Mouse (Mus musculus): ENCODE results near the gene Cfap99. TPM values are rescaled to one million over a fixed set of nuclear protein-coding genes. Genes with fewer than 3 reads are reported as not detected.

Cfap99 gene
- polyA plus RNA-seq, 1 experiment = 1.7 TPM

DNA sequence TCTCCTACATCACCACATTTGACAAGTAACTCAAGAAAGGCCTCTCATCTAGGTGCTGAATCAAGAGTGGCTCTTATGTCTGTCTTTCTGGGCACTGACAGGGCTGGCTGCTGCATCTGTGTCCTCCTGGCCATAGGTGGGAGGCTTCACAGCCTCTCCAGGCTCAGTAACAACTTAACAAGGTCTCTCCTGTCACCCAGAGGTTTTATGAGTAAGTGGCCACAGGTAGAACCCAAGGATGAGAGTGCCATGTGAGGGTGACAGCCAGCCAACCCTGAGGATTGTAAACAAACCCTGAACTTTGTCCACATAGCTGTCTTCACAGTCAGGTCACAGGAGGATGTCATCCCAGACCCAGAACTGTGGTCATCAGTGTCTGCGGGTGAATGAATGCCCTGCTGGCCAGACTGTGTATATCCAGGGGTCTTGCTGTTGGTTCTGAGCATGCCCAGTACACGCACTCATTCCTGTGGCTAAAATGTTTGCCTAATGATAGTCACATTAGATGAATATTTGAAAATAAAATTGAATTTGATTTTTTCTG lies 31.2 kb downstream of the Cfap99 start:
- Histone ChIP-seq H3K27ac (ENCODE audit: insufficient read depth, low read length) (no peak overlapping the region), H3K4me3 (replicated peaks; ENCODE audit: insufficient read depth, low read depth, low read length) (no peak overlapping the region), H3K27me3 (ENCODE audit: control insufficient read depth, insufficient read depth, low read length) (no peaks in the 10 kb centered on the region), H3K4me1 (ENCODE audit: control insufficient read depth, insufficient read depth, low read length) (no peaks in the 10 kb centered on the region)
- WGBS = 63% methylated on average over 2 of the region's 2 CpGs
- no peak for TF ChIP-seq POLR2A (IDR thresholded peaks at IDR 0.05; ENCODE audit: borderline replicate concordance, insufficient read depth, low read length)
- no peak for TF ChIP-seq CTCF (IDR thresholded peaks at IDR 0.05; ENCODE audit: borderline replicate concordance, insufficient read depth, low read depth, low read length)
- no peak for DNase-seq

DNA sequence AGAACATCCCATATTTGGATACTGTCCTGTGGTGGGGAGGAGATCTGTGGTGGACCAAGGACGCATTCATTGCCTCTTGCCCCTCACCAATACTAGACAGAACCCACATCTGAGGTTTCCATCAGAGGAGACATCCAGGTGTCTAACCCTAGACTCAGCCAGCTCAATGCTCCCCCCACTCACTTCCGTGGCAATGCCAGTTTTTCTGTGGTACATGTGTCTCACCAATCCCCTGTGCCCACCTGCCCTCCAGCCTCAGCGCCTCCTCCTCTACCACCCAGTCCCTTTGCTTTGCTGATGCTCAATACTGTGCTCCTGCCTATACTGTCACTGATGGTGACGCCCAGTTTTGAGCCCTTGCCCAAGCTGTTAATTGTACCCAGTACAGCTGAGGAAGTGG lies 32.8 kb downstream of the Cfap99 start:
- Histone ChIP-seq H3K27ac (ENCODE audit: insufficient read depth, low read length) (no peak overlapping the region), H3K4me1 (ENCODE audit: control insufficient read depth, insufficient read depth, low read length) (no peaks in the 10 kb centered on the region), H3K27me3 (ENCODE audit: control insufficient read depth, insufficient read depth, low read length) (no peaks in the 10 kb centered on the region), H3K4me3 (replicated peaks; ENCODE audit: insufficient read depth, low read depth, low read length) (no peak overlapping the region)
- DNase-seq = no peak
- WGBS = 87% methylated on average over 4 of the region's 4 CpGs
- TF ChIP-seq POLR2A (IDR thresholded peaks at IDR 0.05; ENCODE audit: borderline replicate concordance, insufficient read depth, low read length) (no peak), CTCF (IDR thresholded peaks at IDR 0.05; ENCODE audit: borderline replicate concordance, insufficient read depth, low read depth, low read length) (no peak)

DNA sequence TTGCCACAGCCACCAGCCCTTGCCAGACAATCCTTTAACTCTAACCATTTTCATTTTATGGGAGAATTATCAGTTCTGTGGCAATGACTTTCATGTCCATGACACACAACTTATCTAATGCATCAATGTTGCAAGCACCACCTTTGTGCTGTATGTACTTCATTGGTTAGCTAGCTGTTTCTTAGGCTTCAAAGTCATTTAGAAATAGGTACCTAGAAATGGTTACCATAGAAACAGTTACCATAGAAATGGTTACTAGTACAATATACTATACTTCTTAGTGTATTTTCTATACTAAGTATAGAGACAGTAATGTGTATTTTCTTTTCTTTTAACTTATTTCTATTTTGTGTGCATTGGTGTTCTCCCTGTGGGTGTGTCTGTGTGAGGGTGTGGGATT lies 36.9 kb downstream of the Cfap99 start:
- no peaks in the 10 kb centered on the region for H3K27me3 ChIP-seq (ENCODE audit: control insufficient read depth, insufficient read depth, low read length)
- DNase-seq = no peak
- TF ChIP-seq CTCF (IDR thresholded peaks at IDR 0.05; ENCODE audit: borderline replicate concordance, insufficient read depth, low read depth, low read length) (no peak), POLR2A (IDR thresholded peaks at IDR 0.05; ENCODE audit: borderline replicate concordance, insufficient read depth, low read length) (no peak)
- H3K4me3 ChIP-seq (replicated peaks; ENCODE audit: insufficient read depth, low read depth, low read length) = no peak overlapping the region
- H3K4me1 ChIP-seq (ENCODE audit: control insufficient read depth, insufficient read depth, low read length) = no peaks in the 10 kb centered on the region
- no peak overlapping the region for H3K27ac ChIP-seq (ENCODE audit: insufficient read depth, low read length)

DNA sequence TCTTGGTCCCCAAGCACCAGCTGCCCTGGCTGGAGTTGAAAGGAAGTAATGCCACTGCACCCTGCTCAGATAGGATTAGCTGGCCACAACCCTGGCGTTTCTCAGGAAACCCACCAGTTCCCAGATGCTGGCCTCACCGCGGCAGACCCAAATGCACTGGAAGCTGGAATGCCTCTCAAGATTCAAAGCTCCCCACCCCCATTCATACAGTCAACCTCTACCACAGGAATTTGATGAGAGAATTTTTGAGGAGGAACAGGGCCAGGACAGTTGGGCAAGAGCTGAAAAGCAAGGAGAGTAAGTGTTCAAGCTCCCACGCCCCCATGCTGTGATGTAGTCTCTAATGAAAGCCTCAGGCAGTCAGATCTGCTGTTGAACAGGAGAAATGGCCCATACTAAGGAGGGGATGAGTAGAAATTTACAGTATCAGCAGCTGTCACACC lies 37.9 kb downstream of the Cfap99 start:
- no peaks in the 10 kb centered on the region for H3K4me1 ChIP-seq (ENCODE audit: control insufficient read depth, insufficient read depth, low read length)
- H3K27me3 ChIP-seq (ENCODE audit: control insufficient read depth, insufficient read depth, low read length) = no peaks in the 10 kb centered on the region
- 55% methylated on average over 4 of the region's 4 CpGs for WGBS

DNA sequence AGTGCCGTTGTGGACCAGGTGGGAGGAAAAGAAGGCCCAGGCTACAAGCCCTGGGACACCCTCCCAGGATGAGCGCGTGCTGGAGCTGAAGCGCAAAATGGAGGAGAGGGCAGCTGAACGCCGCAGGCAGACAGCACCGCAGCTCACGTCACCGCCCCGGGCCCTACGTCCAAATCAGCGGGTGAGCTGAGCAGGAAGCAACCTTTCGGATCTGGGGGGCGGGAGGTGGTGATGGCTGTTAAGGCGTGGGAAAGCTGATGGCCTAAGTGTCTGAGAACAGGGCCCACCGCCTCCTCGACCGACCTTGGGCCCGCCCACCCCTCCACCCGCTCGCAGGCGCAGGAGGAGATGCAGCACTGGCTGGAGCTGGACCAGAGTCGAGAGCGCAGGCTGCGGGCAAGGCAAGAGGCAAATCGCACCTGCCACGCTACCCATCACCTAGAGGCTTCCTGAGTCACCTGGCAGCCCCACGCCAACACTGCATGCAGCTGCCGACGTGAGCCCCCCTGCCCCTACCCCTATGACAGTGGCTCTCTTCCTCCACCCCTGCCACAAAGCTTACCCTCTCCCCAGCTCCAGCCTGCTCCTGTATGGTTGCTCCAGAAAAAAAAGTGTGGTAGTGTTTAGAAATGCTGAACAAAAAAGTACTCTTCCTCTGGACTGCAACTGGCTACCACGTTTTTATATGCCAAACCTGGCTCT lies 38.6 kb downstream of the Cfap99 start:
- DNase-seq = peak; percentile 50 to 55
- 13% methylated on average over 31 of the region's 31 CpGs for WGBS
- H3K27me3 ChIP-seq (ENCODE audit: control insufficient read depth, insufficient read depth, low read length) = no peaks in the 10 kb centered on the region
- no peak overlapping the region for H3K27ac ChIP-seq (ENCODE audit: insufficient read depth, low read length)
- H3K4me3 ChIP-seq (replicated peaks; ENCODE audit: insufficient read depth, low read depth, low read length) = peak overlapping the region; percentile 45
- TF ChIP-seq CTCF (IDR thresholded peaks at IDR 0.05; ENCODE audit: borderline replicate concordance, insufficient read depth, low read depth, low read length) (no peak), POLR2A (IDR thresholded peaks at IDR 0.05; ENCODE audit: borderline replicate concordance, insufficient read depth, low read length) (0 out of 2 replicates have a peak, but pooled peaks have one; percentile 12)
- H3K4me1 ChIP-seq (ENCODE audit: control insufficient read depth, insufficient read depth, low read length) = no peaks in the 10 kb centered on the region

More for the DNA sequence above, 37.9 kb downstream of the Cfap99 start:
- H3K4me3 ChIP-seq (replicated peaks; ENCODE audit: insufficient read depth, low read depth, low read length) = no peak overlapping the region
- no peak overlapping the region for H3K27ac ChIP-seq (ENCODE audit: insufficient read depth, low read length)
- no peak for TF ChIP-seq POLR2A (IDR thresholded peaks at IDR 0.05; ENCODE audit: borderline replicate concordance, insufficient read depth, low read length)
- no peak for TF ChIP-seq CTCF (IDR thresholded peaks at IDR 0.05; ENCODE audit: borderline replicate concordance, insufficient read depth, low read depth, low read length)
- DNase-seq = no peak

DNA sequence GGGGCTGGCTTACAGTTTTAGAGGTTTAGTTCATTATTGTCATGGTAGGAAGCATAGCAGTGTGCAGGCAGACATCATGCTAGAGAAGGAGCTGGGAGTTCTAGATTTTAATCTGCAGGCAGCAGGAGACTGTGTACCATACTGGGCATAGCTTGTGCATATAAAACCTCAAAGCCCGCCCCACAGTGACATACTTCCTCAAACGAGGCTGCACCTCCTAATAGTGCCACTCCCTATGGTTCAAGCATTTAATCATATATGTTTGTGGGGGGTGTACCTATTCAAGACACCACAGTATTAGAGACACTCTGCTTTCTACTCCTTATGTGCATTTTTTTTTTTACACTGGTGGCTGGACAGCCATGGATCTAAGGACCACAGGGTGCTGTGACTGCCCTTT lies 41.7 kb downstream of the Cfap99 start:
- 75% methylated on average over 2 of the region's 2 CpGs for WGBS
- no peak overlapping the region for H3K27ac ChIP-seq (ENCODE audit: insufficient read depth, low read length)
- no peaks in the 10 kb centered on the region for H3K27me3 ChIP-seq (ENCODE audit: control insufficient read depth, insufficient read depth, low read length)

DNA sequence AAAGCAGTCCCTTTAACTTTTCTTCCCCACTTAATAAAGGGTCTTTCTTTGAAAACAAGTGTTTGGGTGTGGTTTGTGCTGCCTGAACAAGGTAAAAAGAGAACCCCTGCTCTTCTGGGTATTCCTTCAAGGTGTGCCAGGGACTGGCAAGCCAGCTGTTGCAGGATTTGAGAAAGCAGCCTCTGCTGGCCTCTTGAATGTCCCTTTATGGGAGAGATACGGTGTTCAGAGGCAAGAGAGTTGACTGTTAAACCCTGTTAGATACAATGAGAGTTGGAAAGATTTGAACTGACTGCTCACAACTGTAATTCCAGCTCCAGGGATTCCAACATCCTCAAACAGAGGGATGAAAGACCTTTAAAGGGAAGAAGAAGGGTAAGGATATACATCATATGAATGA lies 45.7 kb downstream of the Cfap99 start:
- H3K4me1 ChIP-seq (ENCODE audit: control insufficient read depth, insufficient read depth, low read length) = no peaks in the 10 kb centered on the region
- H3K27me3 ChIP-seq (ENCODE audit: control insufficient read depth, insufficient read depth, low read length) = no peaks in the 10 kb centered on the region
- no peak for TF ChIP-seq CTCF (IDR thresholded peaks at IDR 0.05; ENCODE audit: borderline replicate concordance, insufficient read depth, low read depth, low read length)
- no peak for TF ChIP-seq POLR2A (IDR thresholded peaks at IDR 0.05; ENCODE audit: borderline replicate concordance, insufficient read depth, low read length)
- WGBS = 76% methylated on average over 1 of the region's 1 CpGs
- no peak for DNase-seq
- no peak overlapping the region for H3K4me3 ChIP-seq (replicated peaks; ENCODE audit: insufficient read depth, low read depth, low read length)
- no peak overlapping the region for H3K27ac ChIP-seq (ENCODE audit: insufficient read depth, low read length)

More for the DNA sequence above, 41.7 kb downstream of the Cfap99 start:
- H3K4me3 ChIP-seq (replicated peaks; ENCODE audit: insufficient read depth, low read depth, low read length) = no peak overlapping the region
- DNase-seq = no peak
- H3K4me1 ChIP-seq (ENCODE audit: control insufficient read depth, insufficient read depth, low read length) = no peaks in the 10 kb centered on the region
- TF ChIP-seq POLR2A (IDR thresholded peaks at IDR 0.05; ENCODE audit: borderline replicate concordance, insufficient read depth, low read length) (no peak), CTCF (IDR thresholded peaks at IDR 0.05; ENCODE audit: borderline replicate concordance, insufficient read depth, low read depth, low read length) (no peak)

DNA sequence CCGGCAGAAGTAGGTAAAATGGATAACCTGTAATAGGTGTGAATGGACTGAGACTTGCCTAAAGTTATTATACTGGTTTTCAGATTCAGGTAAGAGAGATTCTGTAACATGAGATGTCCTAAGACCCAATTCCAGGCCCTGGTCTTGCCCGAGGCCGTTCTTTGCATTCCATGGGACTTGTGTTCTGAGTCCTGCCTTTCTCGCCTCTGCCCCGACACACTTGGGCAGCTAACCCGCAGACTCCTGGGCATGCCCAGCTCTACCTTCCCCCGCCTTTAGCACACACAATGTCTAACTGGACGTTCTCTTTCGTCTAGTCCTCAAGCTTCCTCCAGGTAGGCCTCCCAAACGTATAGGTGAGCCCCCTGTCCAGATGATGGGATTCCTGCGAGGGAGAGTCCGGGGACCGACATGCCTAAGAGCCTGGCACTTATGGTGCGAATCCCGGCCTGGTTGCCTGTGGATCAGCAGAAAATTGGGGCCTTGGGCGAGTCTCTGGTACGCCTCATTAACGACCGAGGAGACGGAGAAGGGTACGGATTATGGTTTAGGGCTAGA lies 47.2 kb downstream of the Cfap99 start:
- no peaks in the 10 kb centered on the region for H3K27me3 ChIP-seq (ENCODE audit: control insufficient read depth, insufficient read depth, low read length)
- H3K4me1 ChIP-seq (ENCODE audit: control insufficient read depth, insufficient read depth, low read length) = no peaks in the 10 kb centered on the region
- TF ChIP-seq POLR2A (IDR thresholded peaks at IDR 0.05; ENCODE audit: borderline replicate concordance, insufficient read depth, low read length) (no peak), CTCF (IDR thresholded peaks at IDR 0.05; ENCODE audit: borderline replicate concordance, insufficient read depth, low read depth, low read length) (no peak)
- no peak for DNase-seq
- WGBS = under 1% methylated on average over 21 of the region's 21 CpGs
- H3K27ac ChIP-seq (ENCODE audit: insufficient read depth, low read length) = peak overlapping the region; percentile 81
- H3K4me3 ChIP-seq (replicated peaks; ENCODE audit: insufficient read depth, low read depth, low read length) = peak overlapping the region; percentile 88
